Mouse (Mus musculus): ENCODE results near the gene Pmf1.

DNA sequence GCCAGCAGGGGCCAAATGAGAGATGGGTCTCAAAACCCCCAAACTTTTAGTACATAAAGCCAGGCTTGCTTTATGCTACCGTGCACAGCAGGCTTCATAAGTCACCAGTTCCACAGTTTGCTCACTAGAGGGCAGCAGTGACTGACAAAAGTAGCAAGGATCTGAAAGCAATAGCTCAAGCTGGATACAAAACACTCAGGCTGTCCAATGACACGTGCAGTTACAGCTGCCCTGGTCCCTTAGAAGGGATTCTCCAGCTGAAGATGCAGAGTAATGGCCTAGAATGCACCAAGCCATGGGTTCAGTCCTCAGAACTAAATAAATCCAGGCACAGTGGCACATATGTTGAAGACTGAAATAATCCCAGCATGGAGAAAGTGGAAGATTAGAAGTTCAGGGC lies 3.0 kb downstream of the Pmf1 start:
- TF ChIP-seq POLR2A (IDR thresholded peaks at IDR 0.05; ENCODE audit: extremely low read depth, insufficient read depth, low read length): no peak
- peak; percentile 61 for TF ChIP-seq CTCF (IDR thresholded peaks at IDR 0.05; ENCODE audit: low read depth, low read length)

All from liver, adult 2 months (tissue).